Mouse (Mus musculus) left cerebral cortex, postnatal 14 days (tissue): Measurements from ENCODE around the gene Mrln. TPM values are rescaled to one million over a fixed set of nuclear protein-coding genes. Genes with fewer than 3 reads are reported as not detected.
"Not testable (repeated sequence)": the region's sequence is repeated elsewhere in the genome, so short reads cannot be mapped to it uniquely, and the experiment has no call there.

Experiments used
- DNase-seq, 2 experiments: peaks; one replicate each; pipeline ENCODE4 v3.0.0; 2021 to 2022; ENCODE audit warnings: low spot score in 2 of 2, mixed read lengths in 1 of 2
- intact Hi-C: fragments of 180-260 bp; cut with DNase I; formaldehyde crosslinking; loops from one replicate; pipeline ENCODE4 v1.15.1; 2025
- total RNA-seq, 2 experiments: library from RNA; stranded (reverse); gene quantifications; 2 replicates each; pipeline ENCODE4 v1.2.3; 2021

Gene Mrln
- total RNA-seq, 2 experiments from 2014 or later: not detected

DNA sequence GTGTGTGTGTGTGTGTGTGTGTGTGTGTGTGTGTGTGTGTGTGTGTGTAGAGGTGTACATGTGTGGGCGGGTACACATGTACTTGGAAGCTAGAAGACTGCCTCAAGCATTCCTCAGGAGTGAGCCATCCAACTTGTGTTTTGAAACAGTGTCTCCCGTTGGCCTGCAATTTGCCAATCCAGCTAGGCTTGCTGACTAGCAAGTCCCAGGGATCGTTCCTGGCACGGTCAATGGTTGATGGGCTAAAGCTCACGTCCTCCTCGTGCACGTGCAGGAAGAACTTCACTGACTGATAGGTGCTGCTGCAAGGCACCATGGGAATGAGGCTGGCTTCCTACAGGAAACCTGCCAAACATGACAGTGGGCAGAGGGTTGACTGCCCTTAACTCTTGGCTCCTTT lies 17.9 kb upstream of the Mrln start:
- no peak for DNase-seq
- intact Hi-C loops: loop anchor here (5.0 kb wide), 1 partner anchor 89 kb away; the partner anchor contains the start of gene Ccdc6

DNA sequence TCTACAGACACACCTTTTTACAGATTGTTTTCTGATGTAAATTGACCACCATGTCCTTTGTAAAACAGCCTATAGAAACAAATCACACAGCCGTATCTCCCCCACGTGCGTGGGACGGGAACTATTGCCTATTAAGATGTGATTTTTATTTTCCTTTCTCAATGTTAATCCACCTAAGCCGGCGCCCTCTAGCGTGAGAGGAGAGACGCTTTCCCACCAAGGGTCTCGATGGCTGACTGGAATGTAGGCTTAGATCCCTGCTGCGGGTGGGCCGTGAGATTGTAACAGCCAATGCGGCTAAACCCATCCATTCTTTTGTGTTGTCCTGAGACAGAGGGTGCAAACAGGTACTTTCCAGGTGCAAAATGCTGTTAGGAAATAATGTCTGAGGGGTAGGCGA lies 14.6 kb upstream of the Mrln start:
- no peak for DNase-seq
- intact Hi-C loops: loop anchor here (5.0 kb wide), 1 partner anchor 93 kb away; the partner anchor contains the start of gene Ccdc6

DNA sequence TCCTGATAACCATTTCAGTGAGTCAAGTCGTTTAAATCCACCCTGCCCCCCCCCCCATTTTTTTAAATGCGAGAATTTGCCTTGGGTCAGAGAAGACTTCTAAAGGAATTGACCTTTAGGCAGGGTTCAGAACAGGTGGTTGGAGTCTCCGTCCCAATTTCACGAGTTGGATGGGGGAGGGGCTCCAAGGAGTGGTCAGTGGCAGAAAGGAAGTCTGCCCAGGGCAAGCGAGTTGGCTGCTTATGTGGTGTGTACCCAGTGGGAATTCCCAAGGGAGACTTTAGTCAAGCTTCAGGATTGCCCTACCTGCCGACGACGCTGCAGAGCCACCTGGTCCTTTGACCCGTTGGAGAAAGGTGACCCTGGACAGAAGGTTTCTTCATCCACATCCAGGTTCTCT lies 10.2 kb upstream of the Mrln start:
- intact Hi-C loops: no loop called here
- no peak for DNase-seq

- no peak for DNase-seq
- intact Hi-C loops: loop anchor here (5.0 kb wide), 1 partner anchor 102 kb away; no protein-coding TSS in a partner anchor
Measured at GRCm38 (mm10) chr10:70195279-70195678, 9.2 kb upstream of the Mrln start.

GRCm38 (mm10) chr10:70195786-70196185 lies 8.7 kb upstream of the Mrln start:
- intact Hi-C loops: loop anchor here (5.0 kb wide), 1 partner anchor 102 kb away; no protein-coding TSS in a partner anchor
- no peak for DNase-seq

GRCm38 (mm10) chr10:70196666-70197065 lies 7.8 kb upstream of the Mrln start:
- intact Hi-C loops: loop anchor here (5.0 kb wide), 1 partner anchor 101 kb away; no protein-coding TSS in a partner anchor
- DNase-seq: no peak

GRCm38 (mm10) chr10:70197601-70198000 lies 6.9 kb upstream of the Mrln start:
- intact Hi-C loops: loop anchor here (5.0 kb wide), 1 partner anchor 100 kb away; no protein-coding TSS in a partner anchor
- DNase-seq: no peak

DNA sequence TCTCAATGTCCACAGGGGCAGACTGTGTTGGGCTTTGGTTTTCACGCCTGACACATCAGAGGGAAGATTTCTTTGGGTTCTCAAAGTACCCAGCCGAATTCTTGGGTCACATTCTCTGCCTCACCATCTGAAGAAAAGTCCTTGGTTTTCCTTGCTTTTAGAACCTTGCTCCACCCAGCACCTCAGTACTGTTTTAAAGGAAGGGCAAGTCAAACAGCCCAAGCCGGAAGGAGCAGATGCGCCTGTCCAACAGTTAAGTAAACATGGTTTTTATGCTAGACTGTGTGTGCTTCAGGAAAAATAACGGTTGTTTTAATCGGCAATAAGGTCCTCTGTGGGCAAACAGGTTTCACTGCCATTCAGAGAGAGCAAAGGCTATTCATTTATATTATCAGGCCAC lies 6.5 kb upstream of the Mrln start:
- intact Hi-C loops: loop anchor here (5.0 kb wide), 1 partner anchor 99 kb away; no protein-coding TSS in a partner anchor
- no peak for DNase-seq

DNA sequence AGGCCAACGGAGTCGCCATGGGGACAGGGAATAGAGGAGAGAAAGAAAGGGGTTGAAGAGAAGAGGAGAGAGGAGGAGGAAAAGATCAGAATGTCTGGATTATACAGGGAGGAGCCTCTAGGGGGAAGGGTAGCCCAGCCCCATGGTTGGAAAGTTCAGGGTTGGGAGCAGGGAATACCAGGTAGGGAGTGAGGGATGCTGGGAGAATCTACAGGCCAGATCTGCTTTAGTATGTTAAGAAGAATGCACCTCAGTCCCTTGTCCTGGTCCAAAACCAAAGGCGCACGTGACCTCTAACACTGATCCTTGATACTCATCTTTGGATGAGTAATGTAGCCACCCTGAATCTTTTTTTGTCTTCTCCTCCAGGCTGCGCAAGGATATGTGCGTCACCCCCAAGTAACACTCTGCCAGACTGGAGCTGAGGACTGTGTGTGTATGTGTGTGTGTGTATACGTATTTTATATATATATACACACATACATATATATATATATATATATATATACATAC lies 5.5 kb upstream of the Mrln start:
- no peak for DNase-seq
- intact Hi-C loops: loop anchor here (5.0 kb wide), 1 partner anchor 98 kb away; no protein-coding TSS in a partner anchor

DNA sequence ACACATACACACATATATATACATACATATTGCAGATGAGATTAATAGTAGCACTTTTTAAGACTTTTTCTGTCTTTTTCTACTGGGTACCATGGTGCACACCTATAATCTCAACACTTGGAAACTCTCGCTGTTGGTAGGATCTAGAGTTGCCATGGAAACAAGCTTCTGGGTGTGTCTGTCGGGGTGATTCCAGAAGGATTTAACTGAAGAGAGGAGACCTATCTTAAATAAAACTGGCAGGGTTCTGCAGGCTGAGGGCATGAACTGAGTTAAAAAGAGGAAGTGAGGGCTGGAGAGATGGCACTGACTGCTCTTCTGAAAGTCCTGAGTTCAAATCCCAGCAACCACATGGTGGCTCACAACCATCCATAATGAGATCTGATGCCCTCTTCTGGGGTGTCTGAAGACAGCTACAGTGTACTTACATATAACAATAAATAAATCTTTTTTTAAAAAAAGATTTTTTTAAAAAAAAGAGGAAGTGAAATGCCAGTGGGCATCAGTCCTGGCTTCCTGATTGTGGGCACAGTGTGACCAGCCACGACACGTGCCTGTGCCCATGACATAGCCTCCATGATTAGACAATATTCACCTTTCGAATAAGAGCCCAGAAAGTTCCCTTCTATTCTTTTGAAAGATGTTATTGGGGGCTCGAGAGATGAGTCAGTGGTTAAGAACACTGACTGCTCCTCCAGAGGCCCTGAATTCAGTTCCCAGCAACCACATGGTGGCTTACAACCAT lies 4.8 kb upstream of the Mrln start:
- no peak for DNase-seq
- intact Hi-C loops: loop anchor here (5.0 kb wide), 1 partner anchor 98 kb away; no protein-coding TSS in a partner anchor

DNA sequence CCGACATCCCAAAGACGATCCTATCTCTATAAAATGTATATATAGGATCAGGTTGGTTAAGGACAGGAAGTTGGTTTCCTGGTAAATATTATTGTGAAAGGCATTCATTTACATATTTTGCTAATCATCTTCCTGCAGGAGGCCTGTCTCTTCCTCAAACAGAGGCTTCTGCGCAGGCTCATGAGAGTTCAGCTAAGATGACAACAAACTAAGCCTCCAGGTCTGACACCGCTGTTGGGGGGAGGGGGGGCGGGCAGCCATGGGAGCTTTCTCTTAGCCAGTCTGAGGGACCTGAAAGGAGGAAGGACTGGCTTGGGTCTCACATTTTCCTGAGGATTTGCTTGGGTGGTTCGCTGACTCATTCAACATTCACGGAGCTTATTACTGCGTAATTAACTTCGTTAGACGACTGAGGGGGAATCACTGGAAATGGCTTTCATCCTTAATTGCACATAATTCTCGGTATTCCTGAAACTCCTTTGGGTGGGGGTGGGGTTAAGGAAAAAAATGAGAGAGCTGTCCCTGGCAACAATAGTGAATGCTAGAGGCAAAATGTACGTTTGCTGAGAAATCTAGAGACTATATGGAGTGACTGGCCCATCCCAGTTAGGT lies 3.5 kb upstream of the Mrln start:
- DNase-seq: no peak
- intact Hi-C loops: no loop called here

GRCm38 (mm10) chr10:70211281-70211680 lies 6.8 kb downstream of the Mrln start:
- no peak for DNase-seq
- intact Hi-C loops: loop anchor here (5.0 kb wide), 1 partner anchor 36 kb away; the partner anchor contains the start of gene Slc16a9

GRCm38 (mm10) chr10:70220971-70221370 lies 16.5 kb downstream of the Mrln start:
- DNase-seq: no peak
- intact Hi-C loops: no loop called here

- intact Hi-C loops: not testable (repeated sequence)
Measured at GRCm38 (mm10) chr10:70222231-70222630, 17.8 kb downstream of the Mrln start.

DNA sequence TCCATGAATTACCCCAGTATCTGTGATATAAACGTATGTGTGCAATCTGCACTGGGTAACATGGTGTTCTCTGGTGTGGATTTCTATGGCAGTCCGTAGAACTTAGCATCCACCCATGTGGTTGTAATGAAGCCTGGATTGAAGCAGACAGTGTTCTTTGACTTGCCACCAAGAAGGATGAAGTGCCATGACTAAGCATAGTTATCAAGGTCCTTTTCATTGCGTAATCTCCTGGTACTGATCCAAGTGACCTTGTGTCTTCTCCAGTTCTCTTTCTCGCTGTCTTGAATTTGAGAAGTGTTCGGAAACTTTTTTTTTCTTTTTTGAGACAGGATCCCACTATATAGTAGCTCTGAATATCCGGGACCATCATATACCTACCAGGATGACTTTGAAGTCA lies 20.1 kb downstream of the Mrln start:
- intact Hi-C loops: no loop called here
- DNase-seq: no peak

More at GRCm38 (mm10) chr10:70222231-70222630, 17.8 kb downstream of the Mrln start:
- not testable (repeated sequence) for DNase-seq

DNA sequence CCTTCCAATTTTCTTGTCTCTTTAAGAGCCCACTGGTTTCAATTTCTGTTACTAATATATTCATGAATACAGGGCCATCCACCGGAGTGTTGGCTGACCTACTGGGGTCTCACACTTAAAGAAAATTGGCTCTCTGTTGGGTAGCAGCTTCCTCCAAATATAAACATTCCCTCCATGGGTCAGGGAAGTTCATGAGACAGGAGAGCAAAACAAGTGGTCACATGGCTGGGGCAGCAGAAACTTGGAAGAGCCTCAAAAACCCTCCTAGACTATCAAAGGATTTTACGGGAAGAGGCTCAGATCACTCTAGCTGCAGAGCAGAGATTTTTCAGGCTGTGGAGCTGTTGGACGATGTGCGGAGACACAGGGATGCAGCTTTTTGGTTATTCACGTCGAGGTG lies 21.3 kb downstream of the Mrln start:
- DNase-seq: no peak
- intact Hi-C loops: no loop called here

DNA sequence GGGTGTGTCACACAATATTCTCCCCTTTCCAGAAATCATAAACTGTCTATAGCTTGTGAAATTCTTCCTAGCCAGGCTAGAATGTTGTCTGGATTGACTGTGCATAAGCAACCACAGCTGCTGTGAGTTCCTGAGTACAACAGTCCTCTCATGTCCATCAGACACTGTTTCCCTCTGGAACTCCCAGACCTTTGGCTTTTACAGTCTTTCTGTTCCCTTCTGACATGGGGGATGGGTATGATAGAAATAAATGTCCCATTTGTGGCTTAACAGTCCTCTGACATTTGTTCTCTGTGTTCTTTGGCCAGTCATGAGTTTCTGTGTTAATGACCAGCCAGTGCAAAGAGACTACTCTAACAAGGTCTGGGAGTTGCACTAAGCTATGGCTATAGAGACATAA lies 22.1 kb downstream of the Mrln start:
- intact Hi-C loops: no loop called here
- no peak for DNase-seq

GRCm38 (mm10) chr10:70230352-70230751 lies 25.9 kb downstream of the Mrln start:
- DNase-seq: no peak
- intact Hi-C loops: no loop called here

- DNase-seq: no peak
- intact Hi-C loops: no loop called here
Measured at GRCm38 (mm10) chr10:70237936-70238335, 33.5 kb downstream of the Mrln start.

GRCm38 (mm10) chr10:70242751-70243444 lies 38.4 kb downstream of the Mrln start:
- DNase-seq: peak in 1 of 2 experiments; percentile 20
- intact Hi-C loops: no loop called here
